Mouse (Mus musculus) lung, postnatal 0 days (tissue): Measurements from ENCODE around the gene Abcg8. TPM values are rescaled to one million over a fixed set of nuclear protein-coding genes. Genes with fewer than 3 reads are reported as not detected.

Experiments used
- ATAC-seq: fragments of 200-750 bp; cut with Nextera tagmentation; 2 replicates; pipeline ENCODE4 v1.8.0; 2017; ENCODE audit warnings: moderate library complexity
- DNase-seq: peaks from one replicate; pipeline ENCODE4 v3.0.0-alpha.2; 2016; ENCODE audit warnings: low spot score
- H3K27ac ChIP-seq: fragments of 300-500 bp; sonication (generic); 2 replicates; pipeline ENCODE4 v1.5.1; 2014; ENCODE audit warnings: antibody characterized with exemption, mild to moderate bottlenecking, low read length, mixed read lengths
- H3K27me3 ChIP-seq: fragments of 300-500 bp; sonication (generic); replicated peaks from 2 replicates; pipeline ENCODE4 v1.6.1; 2014; ENCODE audit warnings: low read length, mixed read lengths; ENCODE audit not compliant: insufficient read depth
- H3K36me3 ChIP-seq: fragments of 300-500 bp; sonication (generic); 2 replicates; pipeline ENCODE4 v1.6.1; 2014; ENCODE audit warnings: low read length, mixed read lengths; ENCODE audit not compliant: insufficient read depth
- H3K4me1 ChIP-seq: fragments of 300-500 bp; sonication (generic); 2 replicates; pipeline ENCODE4 v1.6.1; 2014; ENCODE audit warnings: antibody characterized with exemption, low read depth, low read length, mixed read lengths; ENCODE audit not compliant: insufficient read depth
- H3K4me2 ChIP-seq: fragments of 300-500 bp; sonication (generic); replicated peaks from 2 replicates; pipeline ENCODE4 v1.6.1; 2014; ENCODE audit warnings: low read depth, mild to moderate bottlenecking, low read length, moderate library complexity, mixed read lengths
- H3K4me3 ChIP-seq: fragments of 300-500 bp; sonication (generic); 2 replicates; pipeline ENCODE4 v1.5.1; 2014; ENCODE audit warnings: low read depth, low read length
- H3K9ac ChIP-seq: fragments of 300-500 bp; sonication (generic); replicated peaks from 2 replicates; pipeline ENCODE4 v1.6.1; 2014; ENCODE audit warnings: low read depth, mild to moderate bottlenecking
- H3K9me3 ChIP-seq: fragments of 300-500 bp; sonication (generic); 2 replicates; pipeline ENCODE4 v1.6.1; 2016; ENCODE audit warnings: low read length, mixed read lengths
- CTCF ChIP-seq: IDR thresholded peaks from 2 replicates; pipeline ENCODE4 v1.5.1; 2016; ENCODE audit warnings: antibody characterized with exemption, mild to moderate bottlenecking
- EP300 ChIP-seq: IDR thresholded peaks from 2 replicates; pipeline ENCODE4 v1.6.1; 2016; ENCODE audit warnings: antibody characterized with exemption, mild to moderate bottlenecking, control low read depth
- WGBS: fragments of 180-500 bp; shearing (Covaris S2); extraction: QIAGEN DNeasy Blood & Tissue Kit; methylation state at CpG from one replicate; pipeline ENCODE4 v1.1.7; 2014; 5-methylcytosine and 5-hydroxymethylcytosine counted together
- polyA plus RNA-seq: library from polyadenylated mRNA; unstranded; fragments of >200 nt; fragmentation: Nextera tagmentation; extraction: Ambion mirVana; gene quantifications from 2 replicates; pipeline ENCODE4 v1.2.1, GENCODE M21; 2015

The Abcg8 gene
- polyA plus RNA-seq, 1 experiment from 2014 or later = not detected

GRCm38 (mm10) chr17:84713563-84714164 lies 37.6 kb downstream of the Abcg8 start:
- Histone ChIP-seq H3K4me3 (no peak overlapping the region), H3K4me1 (no peaks in the 10 kb centered on the region), H3K9ac (no peak overlapping the region), H3K36me3 (no peaks in the 10 kb centered on the region), H3K9me3 (no peaks in the 10 kb centered on the region), H3K4me2 (no peak overlapping the region), H3K27ac (no peak overlapping the region), H3K27me3 (no peaks in the 10 kb centered on the region)
- TF ChIP-seq CTCF = no peak
- TF ChIP-seq EP300 = no peak
- DNase-seq (no peak), ATAC-seq (no peak)
- WGBS = 85% methylated on average over 18 of the region's 18 CpGs

DNA sequence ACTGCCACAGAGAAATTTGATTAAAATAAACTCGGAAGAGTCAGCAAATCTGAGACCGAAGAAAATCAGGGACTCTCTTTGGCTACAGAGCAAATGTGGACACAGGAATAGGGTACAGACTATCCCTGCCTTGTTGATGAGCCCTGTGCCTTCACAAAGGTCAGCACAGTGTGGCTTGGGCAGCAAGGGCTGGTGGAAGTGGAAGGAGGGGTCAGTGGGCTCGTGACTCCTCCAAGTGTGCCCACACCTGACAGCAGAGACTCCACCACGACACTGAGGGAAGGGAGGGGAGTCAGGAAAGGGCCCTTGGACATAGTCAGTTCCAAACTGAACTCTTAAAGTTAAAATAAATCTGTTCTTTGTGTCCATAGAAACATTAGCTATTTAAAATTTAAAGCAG lies 38.8 kb downstream of the Abcg8 start:
- TF ChIP-seq CTCF (no peak), EP300 (no peak)
- H3K36me3 ChIP-seq = no peaks in the 10 kb centered on the region
- WGBS = 72% methylated on average over 4 of the region's 4 CpGs
- ATAC-seq = no peak
- no peak overlapping the region for H3K4me2 ChIP-seq
- H3K9me3 ChIP-seq = no peaks in the 10 kb centered on the region
- no peak for DNase-seq
- H3K4me3 ChIP-seq = no peak overlapping the region
- no peaks in the 10 kb centered on the region for H3K27me3 ChIP-seq
- H3K9ac ChIP-seq = no peak overlapping the region
- H3K4me1 ChIP-seq = no peaks in the 10 kb centered on the region
- H3K27ac ChIP-seq = no peak overlapping the region

DNA sequence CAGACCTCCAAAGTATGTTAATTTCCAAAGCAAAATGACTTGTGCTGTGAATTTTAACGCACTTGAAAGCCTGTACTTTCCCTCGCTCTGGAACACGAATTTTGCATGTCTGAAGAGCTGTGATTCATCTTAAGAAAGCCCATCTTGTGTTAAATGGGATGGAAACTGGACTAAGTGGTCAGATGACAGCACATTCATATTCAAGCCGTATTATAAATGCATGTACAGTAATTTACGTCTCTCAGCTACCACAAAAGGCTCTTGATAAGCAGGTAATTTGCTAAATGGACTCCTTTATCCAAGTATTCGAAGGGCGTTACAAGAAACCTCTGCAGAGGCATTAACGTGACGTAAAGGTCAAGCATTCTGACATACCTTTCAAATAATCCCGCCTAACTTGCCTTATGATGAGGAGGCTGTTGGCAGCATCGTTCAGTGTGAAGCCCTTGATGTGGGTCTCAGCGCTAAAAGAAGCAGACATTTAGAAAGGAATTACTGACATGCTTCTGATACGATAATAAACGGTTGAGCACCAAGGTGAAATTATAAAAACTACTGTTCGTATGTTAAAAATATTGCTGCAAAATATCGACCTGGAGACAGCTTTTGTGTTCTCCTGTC lies 40.3 kb downstream of the Abcg8 start:
- ATAC-seq = no peak

DNA sequence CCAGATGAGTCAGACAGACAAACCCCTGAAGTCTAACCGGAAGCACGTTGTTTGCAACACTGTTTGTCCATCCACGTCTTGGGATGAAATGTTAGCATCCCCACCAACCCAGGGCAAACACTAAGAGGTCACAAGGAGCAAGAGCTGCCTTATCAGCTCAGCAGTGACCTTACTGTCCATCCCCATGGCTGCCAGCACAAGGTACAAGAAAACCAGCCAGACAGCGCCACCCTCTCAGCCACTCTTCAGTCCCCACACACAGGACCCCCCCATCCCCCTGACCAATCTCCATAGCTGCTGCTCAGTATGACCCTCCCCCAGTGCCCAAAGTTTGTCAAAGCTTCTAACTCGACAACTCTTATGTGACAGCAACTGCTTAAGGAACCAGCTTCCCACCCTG lies 41.3 kb downstream of the Abcg8 start:
- ATAC-seq (no peak), DNase-seq (no peak)
- Histone ChIP-seq H3K4me1 (no peaks in the 10 kb centered on the region), H3K27ac (no peak overlapping the region), H3K27me3 (no peaks in the 10 kb centered on the region), H3K4me3 (no peak overlapping the region), H3K4me2 (no peak overlapping the region), H3K9ac (no peak overlapping the region), H3K36me3 (no peaks in the 10 kb centered on the region; the same call in 1 of the 2 replicates), H3K9me3 (no peaks in the 10 kb centered on the region)
- TF ChIP-seq EP300 (no peak), CTCF (no peak)
- WGBS = 63% methylated on average over 5 of the region's 5 CpGs

More for the DNA sequence above, 40.3 kb downstream of the Abcg8 start:
- Histone ChIP-seq H3K4me3 (no peak overlapping the region), H3K4me1 (no peaks in the 10 kb centered on the region), H3K36me3 (no peaks in the 10 kb centered on the region; the same call in 1 of the 2 replicates), H3K9ac (no peak overlapping the region), H3K9me3 (no peaks in the 10 kb centered on the region), H3K4me2 (no peak overlapping the region), H3K27ac (no peak overlapping the region), H3K27me3 (no peaks in the 10 kb centered on the region)
- 70% methylated on average over 16 of the region's 16 CpGs for WGBS
- TF ChIP-seq EP300 (no peak), CTCF (no peak)
- DNase-seq = no peak

DNA sequence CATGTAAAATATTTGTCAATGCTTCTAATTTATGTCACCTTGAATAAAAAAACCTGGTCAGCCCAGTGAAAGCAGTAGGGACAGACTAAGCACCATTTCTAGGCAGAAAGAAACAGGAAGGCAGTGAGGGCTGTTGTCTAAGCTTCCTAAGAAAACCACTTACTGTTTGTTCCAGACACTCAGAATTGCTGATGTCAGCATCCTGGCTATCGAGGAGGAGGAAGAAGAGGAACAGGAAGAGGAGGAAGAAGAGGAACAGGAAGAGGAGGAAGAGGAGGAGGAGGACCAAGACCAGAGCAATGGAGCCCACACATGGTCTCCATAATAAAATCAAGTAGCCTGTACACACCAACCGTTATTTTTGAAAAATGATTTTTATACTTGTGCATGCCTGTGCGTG lies 43.0 kb downstream of the Abcg8 start:
- no peaks in the 10 kb centered on the region for H3K9me3 ChIP-seq
- H3K9ac ChIP-seq = no peak overlapping the region
- no peak for ATAC-seq
- TF ChIP-seq EP300 (no peak), CTCF (no peak)
- H3K4me2 ChIP-seq = no peak overlapping the region
- no peak overlapping the region for H3K27ac ChIP-seq
- no peaks in the 10 kb centered on the region for H3K4me1 ChIP-seq
- H3K27me3 ChIP-seq = no peaks in the 10 kb centered on the region
- no peak overlapping the region for H3K4me3 ChIP-seq
- DNase-seq = no peak
- H3K36me3 ChIP-seq = no peaks in the 10 kb centered on the region; the same call in 1 of the 2 replicates
- WGBS = 58% methylated on average over 3 of the region's 3 CpGs

- WGBS = 87% methylated on average over 9 of the region's 9 CpGs
- Histone ChIP-seq H3K36me3 (peaks cover 3% of the 10 kb centered on the region; the same call in 1 of the 2 replicates), H3K9ac (no peak overlapping the region), H3K4me1 (no peaks in the 10 kb centered on the region), H3K27ac (no peak overlapping the region), H3K9me3 (no peaks in the 10 kb centered on the region), H3K4me2 (no peak overlapping the region), H3K27me3 (no peaks in the 10 kb centered on the region), H3K4me3 (no peak overlapping the region)
- DNase-seq (no peak), ATAC-seq (no peak)
- TF ChIP-seq EP300 = no peak
Observed at GRCm38 (mm10) chr17:84724028-84724427, 47.9 kb downstream of the Abcg8 start.
